20 mouse cellular contexts compared by ENCODE assay signal in genomic region chr2:128465214-128465984, GRCm38 (mm10).
DNase-seq lines count a peak whose midpoint lies in the region; ATAC-seq lines count a peak whose summit lies in the region.
"Had no signal": no experiment of that assay in that cellular context is flagged by ENCODE, and none has a peak within 500 bp of the region (broad histone marks: within the 10 kb centered on the region; RNA-seq: fewer than 3 reads in every experiment).

No protein-coding gene starts in this region.

- H3K27ac ChIP-seq in intestine, embryonic 14.5 days (ENCODE audit: low read depth): no peak overlapping the region
- H3K27ac ChIP-seq in intestine, embryonic 16.5 days (ENCODE audit: low read length): no peak overlapping the region
- H3K27ac ChIP-seq in hindbrain, embryonic 16.5 days (ENCODE audit: low read depth, low read length): no peak overlapping the region
- H3K27ac ChIP-seq: hindbrain, embryonic 13.5 days; limb, embryonic 10.5 days; midbrain, embryonic 10.5 days; neural tube, embryonic 15.5 days had no signal

- ATAC-seq in intestine, embryonic 14.5 days (replicated peaks; ENCODE audit: low FRiP score, low TSS enrichment, low read depth): no peak
- ATAC-seq in intestine, embryonic 16.5 days: no peak
- no peak for ATAC-seq in hindbrain, embryonic 16.5 days

- DNase-seq in intestine, embryonic 14.5 days (ENCODE audit: low spot score): peak; percentile 44
- peak; percentile 30 for DNase-seq in NIH3T3 (ENCODE audit: low read depth)
- peak; percentile 20 for DNase-seq in cerebellum, adult 8-10 months
- peak; percentile 78 for DNase-seq in induced T-regulatory cell, adult 2 months (ENCODE audit: low read depth)
- DNase-seq in embryo, embryonic 9.5 days (ENCODE audit: extremely low spot score): no peak
- DNase-seq in left cerebral cortex, postnatal 36 days (ENCODE audit: low spot score in 2 of 2): no peak
- DNase-seq: B cell, adult 2 months; gastrocnemius, postnatal 36 days; kidney, adult 8-10 months; kidney, postnatal 36 days; lung, adult 2 months; lung, postnatal 4 days had no signal

- no peaks in the 10 kb centered on the region for H3K36me3 ChIP-seq in intestine, embryonic 14.5 days (ENCODE audit: control insufficient read depth, insufficient read depth, low read length)
- no peaks in the 10 kb centered on the region for H3K36me3 ChIP-seq in intestine, embryonic 16.5 days (ENCODE audit: control insufficient read depth, insufficient read depth, low read length)
- H3K36me3 ChIP-seq in hindbrain, embryonic 16.5 days (ENCODE audit: control insufficient read depth, insufficient read depth, low read length): no peaks in the 10 kb centered on the region
- H3K36me3 ChIP-seq: G1E; hindbrain, embryonic 13.5 days; limb, embryonic 10.5 days; midbrain, embryonic 10.5 days; neural tube, embryonic 15.5 days had no signal

- no peaks in the 10 kb centered on the region for H3K27me3 ChIP-seq in intestine, embryonic 14.5 days (replicated peaks; ENCODE audit: control insufficient read depth, insufficient read depth, low read length)
- no peaks in the 10 kb centered on the region for H3K27me3 ChIP-seq in intestine, embryonic 16.5 days (replicated peaks; ENCODE audit: control insufficient read depth, insufficient read depth, low read length)
- no peaks in the 10 kb centered on the region for H3K27me3 ChIP-seq in hindbrain, embryonic 16.5 days (replicated peaks; ENCODE audit: control insufficient read depth, insufficient read depth, low read length)
- H3K27me3 ChIP-seq: hindbrain, embryonic 13.5 days; neural tube, embryonic 15.5 days had no signal

- H3K9ac ChIP-seq in intestine, embryonic 14.5 days (ENCODE audit: low read length): no peak overlapping the region
- no peak overlapping the region for H3K9ac ChIP-seq in intestine, embryonic 16.5 days (ENCODE audit: low read depth, low read length)
- H3K9ac ChIP-seq in hindbrain, embryonic 16.5 days (ENCODE audit: low read depth, low read length): no peak overlapping the region
- H3K9ac ChIP-seq: hindbrain, embryonic 13.5 days; neural tube, embryonic 15.5 days had no signal

- H3K4me2 ChIP-seq in intestine, embryonic 14.5 days (ENCODE audit: low read length): no peak overlapping the region
- H3K4me2 ChIP-seq in intestine, embryonic 16.5 days (ENCODE audit: low read depth, low read length): no peak overlapping the region
- no peak overlapping the region for H3K4me2 ChIP-seq in hindbrain, embryonic 16.5 days (ENCODE audit: low read length)
- H3K4me2 ChIP-seq: hindbrain, embryonic 13.5 days; liver, embryonic 11.5 days; neural tube, embryonic 15.5 days had no signal

- H3K4me1 ChIP-seq in intestine, embryonic 14.5 days (replicated peaks; ENCODE audit: control insufficient read depth, insufficient read depth, low read length): no peaks in the 10 kb centered on the region
- peaks cover 3% of the 10 kb centered on the region for H3K4me1 ChIP-seq in intestine, embryonic 16.5 days (ENCODE audit: control insufficient read depth, insufficient read depth, low read length)
- no peaks in the 10 kb centered on the region for H3K4me1 ChIP-seq in hindbrain, embryonic 16.5 days (ENCODE audit: control insufficient read depth, insufficient read depth, low read depth, low read length)
- H3K4me1 ChIP-seq: hindbrain, embryonic 13.5 days; neural tube, embryonic 15.5 days had no signal

- WGBS in intestine, embryonic 14.5 days: 82% methylated on average over 6 of the region's 6 CpGs
- 83% methylated on average over 6 of the region's 6 CpGs for WGBS in intestine, embryonic 16.5 days
- 89% methylated on average over 6 of the region's 6 CpGs for WGBS in hindbrain, embryonic 16.5 days

- intact Hi-C loops in left cerebral cortex, postnatal 36 days (cut with DNase I): no loop called here

- H3K9me3 ChIP-seq in intestine, embryonic 14.5 days (ENCODE audit: control insufficient read depth, low read length): 0 out of 2 replicates have a peak, but pooled peaks cover 2% of the 10 kb centered on the region
- H3K9me3 ChIP-seq in intestine, embryonic 16.5 days (ENCODE audit: control insufficient read depth, low read length): no peaks in the 10 kb centered on the region
- no peaks in the 10 kb centered on the region for H3K9me3 ChIP-seq in hindbrain, embryonic 16.5 days (ENCODE audit: control insufficient read depth, low read length)
- H3K9me3 ChIP-seq: G1E; hindbrain, embryonic 13.5 days; limb, embryonic 10.5 days; midbrain, embryonic 10.5 days; neural tube, embryonic 15.5 days had no signal

- H3K4me3 ChIP-seq in intestine, embryonic 14.5 days (ENCODE audit: low read depth, low read length): no peak overlapping the region
- H3K4me3 ChIP-seq in intestine, embryonic 16.5 days (ENCODE audit: low read length): no peak overlapping the region
- no peak overlapping the region for H3K4me3 ChIP-seq in hindbrain, embryonic 16.5 days (ENCODE audit: low read length)
- H3K4me3 ChIP-seq: hindbrain, embryonic 13.5 days; limb, embryonic 10.5 days; midbrain, embryonic 10.5 days; neural tube, embryonic 15.5 days had no signal

Comparison
In these comparisons a context has a peak if more than half of its experiments do, and no peak if none do; other contexts are left out.
1. DNase-seq: peak in intestine, embryonic 14.5 days (single experiment), NIH3T3 (single experiment), cerebellum, adult 8-10 months (single experiment) and induced T-regulatory cell, adult 2 months (single experiment); none in embryo, embryonic 9.5 days (single experiment) and left cerebral cortex, postnatal 36 days (0 of 2).